Mouse (Mus musculus) liver, embryonic 14.5 days (tissue): Measurements from ENCODE around the gene Map3k15. TPM values are rescaled to one million over a fixed set of nuclear protein-coding genes. Genes with fewer than 3 reads are reported as not detected.
A peak's percentile ranks its signal among the peaks of the same experiment; 100 is the strongest.

Experiments used
- ATAC-seq: fragments of 200-750 bp; cut with Nextera tagmentation; 2 replicates; pipeline ENCODE4 v1.8.0; 2017; ENCODE audit warnings: moderate number of reproducible peaks, mild to moderate bottlenecking, moderate library complexity; ENCODE audit not compliant: insufficient read depth
- DNase-seq, 3 experiments: peaks; one replicate each; pipeline ENCODE4 v3.0.0-alpha.2; 2012 to 2013; ENCODE audit warnings: low read depth in 3 of 3, low spot score in 3 of 3
- H3K27ac ChIP-seq: fragments of 300-500 bp; sonication (generic); 2 replicates; pipeline ENCODE4 v1.5.1; 2014; ENCODE audit warnings: moderate library complexity, mild to moderate bottlenecking, control low read depth, inconsistent platforms
- H3K27me3 ChIP-seq: fragments of 300-500 bp; sonication (generic); 2 replicates; pipeline ENCODE4 v1.6.1; 2014; ENCODE audit warnings: mild to moderate bottlenecking, low read length, moderate library complexity; ENCODE audit not compliant: control insufficient read depth, insufficient read depth
- H3K36me3 ChIP-seq: fragments of 300-500 bp; sonication (generic); replicated peaks from 2 replicates; pipeline ENCODE4 v1.6.1; 2014; ENCODE audit warnings: low read depth; ENCODE audit not compliant: control insufficient read depth, insufficient read depth
- H3K4me1 ChIP-seq, 2 experiments: fragments of 200-500 bp in 1 of 2; fragments of 300-500 bp in 1 of 2; sonication (generic) in 1 of 2; replicated peaks; 2 replicates each; pipeline ENCODE4 v1.6.1; 2012 to 2014; ENCODE audit warnings: antibody characterized with exemption in 1 of 2, inconsistent platforms in 1 of 2, low read length in 1 of 2; ENCODE audit not compliant: control insufficient read depth in 2 of 2, insufficient read depth in 2 of 2
- H3K4me2 ChIP-seq: fragments of 300-500 bp; sonication (generic); 2 replicates; pipeline ENCODE4 v1.6.1; 2014; ENCODE audit warnings: low read depth, mild to moderate bottlenecking, control low read depth, moderate library complexity
- H3K4me3 ChIP-seq, 2 experiments: fragments of 200-500 bp in 1 of 2; fragments of 300-500 bp in 1 of 2; sonication (generic) in 1 of 2; 2 replicates each; pipeline ENCODE4 v1.5.1; 2012 to 2014; ENCODE audit warnings: low read depth in 2 of 2, low read length in 2 of 2, mild to moderate bottlenecking in 2 of 2, control low read depth in 1 of 2, inconsistent platforms in 1 of 2, moderate library complexity in 1 of 2; ENCODE audit not compliant: insufficient read depth in 1 of 2
- H3K9ac ChIP-seq: fragments of 300-500 bp; sonication (generic); replicated peaks from 2 replicates; pipeline ENCODE4 v1.6.1; 2014; ENCODE audit warnings: mild to moderate bottlenecking, control low read depth, moderate library complexity
- H3K9me3 ChIP-seq: fragments of 300-500 bp; sonication (generic); 2 replicates; pipeline ENCODE4 v1.6.1; 2016; ENCODE audit warnings: low read length, mixed read lengths; ENCODE audit not compliant: control insufficient read depth
- CTCF ChIP-seq: IDR thresholded peaks from 2 replicates; pipeline ENCODE4 v1.5.1; 2016; ENCODE audit warnings: antibody characterized with exemption, low read depth, control low read depth
- EP300 ChIP-seq: IDR thresholded peaks from 2 replicates; pipeline ENCODE4 v1.6.1; 2016; ENCODE audit warnings: antibody characterized with exemption, low read depth
- WGBS: fragments of 180-500 bp; shearing (Covaris S2); extraction: QIAGEN DNeasy Blood & Tissue Kit; methylation state at CpG from one replicate; pipeline ENCODE4 v1.1.7; 2014; ENCODE audit not compliant: insufficient replicate concordance; 5-methylcytosine and 5-hydroxymethylcytosine counted together
- polyA plus RNA-seq, 2 experiments: library from polyadenylated mRNA; depleted of rRNA in 1 of 2; stranded (reverse) in 1 of 2; unstranded in 1 of 2; fragments of >200 nt; fragmentation: Nextera tagmentation in 1 of 2; extraction: Ambion mirVana in 1 of 2; gene quantifications; 2 replicates each; pipeline versions ENCODE4 v1.2.1 to v1.2.3; 2012 to 2014

Gene Map3k15
- polyA plus RNA-seq, 2 experiments, result 0.13 to 0.45 TPM

GRCm38 (mm10) chrX:160164259-160164658, 176.0 kb downstream of the Map3k15 start:
- TF ChIP-seq CTCF (no peak), EP300 (no peak)
- no peak overlapping the region for H3K9ac ChIP-seq
- H3K27me3 ChIP-seq, result no peaks in the 10 kb centered on the region
- H3K4me1 ChIP-seq, result no peaks in the 10 kb centered on the region
- H3K4me3 ChIP-seq, result no peak overlapping the region
- WGBS, result 67% methylated on average over 3 of the region's 3 CpGs
- no peaks in the 10 kb centered on the region for H3K36me3 ChIP-seq
- no peaks in the 10 kb centered on the region for H3K9me3 ChIP-seq
- ATAC-seq (no peak), DNase-seq (no peak)
- no peak overlapping the region for H3K27ac ChIP-seq
- H3K4me2 ChIP-seq, result no peak overlapping the region

GRCm38 (mm10) chrX:160166246-160166985, 178.2 kb downstream of the Map3k15 start:
- TF ChIP-seq EP300 (no peak), CTCF (no peak)
- no peak for ATAC-seq
- no peak overlapping the region for H3K9ac ChIP-seq
- no peaks in the 10 kb centered on the region for H3K36me3 ChIP-seq
- no peak overlapping the region for H3K27ac ChIP-seq
- H3K4me1 ChIP-seq, result no peaks in the 10 kb centered on the region
- H3K4me2 ChIP-seq, result no peak overlapping the region
- DNase-seq, result no peak
- no peaks in the 10 kb centered on the region for H3K27me3 ChIP-seq
- WGBS, result 46% methylated on average over 6 of the region's 6 CpGs
- no peak overlapping the region for H3K4me3 ChIP-seq
- no peaks in the 10 kb centered on the region for H3K9me3 ChIP-seq

GRCm38 (mm10) chrX:160170150-160170549, 181.9 kb downstream of the Map3k15 start:
- DNase-seq, result peak; percentile 3 to 11 (median 7)
- Histone ChIP-seq H3K9ac (no peak overlapping the region), H3K4me2 (no peak overlapping the region), H3K36me3 (no peaks in the 10 kb centered on the region), H3K27me3 (no peaks in the 10 kb centered on the region), H3K4me3 (no peak overlapping the region), H3K4me1 (no peaks in the 10 kb centered on the region), H3K27ac (no peak overlapping the region), H3K9me3 (no peaks in the 10 kb centered on the region)
- TF ChIP-seq CTCF (peak; percentile 67), EP300 (no peak)
- WGBS, result 12% methylated on average over 2 of the region's 3 CpGs
- ATAC-seq, result no peak

Other genes with a start within 250 kb of the Map3k15 start
- 21.2 and 34.8 TPM in 2 replicates for gene Pdha1, start 150.0 kb downstream of the Map3k15 start, polyA plus RNA-seq (2012; rRNA removed)
- 51.2 and 53.4 TPM in 2 replicates for gene Pdha1, start 150.0 kb downstream of the Map3k15 start, polyA plus RNA-seq (2014; fragmentation: Nextera tagmentation; extraction: Ambion mirVana)